9 mouse cellular contexts compared by ENCODE assay signal in genomic region chr17:32023088-32023487, GRCm38 (mm10). TPM values are rescaled to one million over a fixed set of nuclear protein-coding genes. Genes with fewer than 3 reads are reported as not detected.
DNase-seq lines count a peak whose midpoint lies in the region; ATAC-seq lines count a peak whose summit lies in the region.
"Had no signal": no experiment of that assay in that cellular context is flagged by ENCODE, and none has a peak within 500 bp of the region (broad histone marks: within the 10 kb centered on the region; RNA-seq: fewer than 3 reads in every experiment).

No protein-coding gene starts in this region.

- no peaks in the 10 kb centered on the region for H3K27me3 ChIP-seq in kidney, embryonic 15.5 days
- no peaks in the 10 kb centered on the region for H3K27me3 ChIP-seq in kidney, embryonic 14.5 days (ENCODE audit: control insufficient read depth, insufficient read depth, low read length)
- no peaks in the 10 kb centered on the region; the same call in 1 of the 2 replicates for H3K27me3 ChIP-seq in hindbrain, embryonic 16.5 days (replicated peaks; ENCODE audit: control insufficient read depth, insufficient read depth, low read length)

- no peak overlapping the region for H3K4me3 ChIP-seq in kidney, embryonic 15.5 days (replicated peaks)
- no peak overlapping the region for H3K4me3 ChIP-seq in kidney, embryonic 14.5 days (ENCODE audit: low read length)
- no peak overlapping the region for H3K4me3 ChIP-seq in hindbrain, embryonic 16.5 days (ENCODE audit: low read length)
- H3K4me3 ChIP-seq: heart, adult 2 months had no signal

- no peak for ATAC-seq in kidney, embryonic 15.5 days (replicated peaks; ENCODE audit: low FRiP score)
- ATAC-seq in kidney, embryonic 14.5 days (ENCODE audit: low FRiP score, low TSS enrichment) = no peak
- ATAC-seq in granulocyte monocyte progenitor cell, adult 5-6 weeks (replicated peaks; ENCODE audit: poor library complexity, severe bottlenecking) = no peak
- ATAC-seq in hindbrain, embryonic 16.5 days = no peak

- no peak overlapping the region for H3K9ac ChIP-seq in kidney, embryonic 15.5 days
- H3K9ac ChIP-seq in kidney, embryonic 14.5 days (ENCODE audit: low read depth, low read length) = no peak overlapping the region
- H3K9ac ChIP-seq in hindbrain, embryonic 16.5 days (ENCODE audit: low read depth, low read length) = no peak overlapping the region

- no peak overlapping the region for H3K4me2 ChIP-seq in kidney, embryonic 15.5 days
- H3K4me2 ChIP-seq in kidney, embryonic 14.5 days (replicated peaks; ENCODE audit: low read depth, low read length) = no peak overlapping the region
- no peak overlapping the region for H3K4me2 ChIP-seq in hindbrain, embryonic 16.5 days (ENCODE audit: low read length)

- peaks cover 27% of the 10 kb centered on the region for H3K4me1 ChIP-seq in kidney, embryonic 15.5 days
- H3K4me1 ChIP-seq in kidney, embryonic 14.5 days (ENCODE audit: control insufficient read depth, insufficient read depth, low read length) = peaks cover 5% of the 10 kb centered on the region; the same call in 1 of the 2 replicates
- no peaks in the 10 kb centered on the region for H3K4me1 ChIP-seq in hindbrain, embryonic 16.5 days (ENCODE audit: control insufficient read depth, insufficient read depth, low read depth, low read length)

- H3K27ac ChIP-seq in kidney, embryonic 15.5 days = 0 out of 2 replicates have a peak overlapping the region, but pooled peaks have one; percentile 41
- no peak overlapping the region for H3K27ac ChIP-seq in kidney, embryonic 14.5 days (ENCODE audit: low read depth, low read length)
- no peak overlapping the region for H3K27ac ChIP-seq in hindbrain, embryonic 16.5 days (ENCODE audit: low read depth, low read length)
- H3K27ac ChIP-seq: heart, adult 2 months had no signal

- 64% methylated on average over 8 of the region's 8 CpGs for WGBS in kidney, embryonic 15.5 days
- WGBS in kidney, embryonic 14.5 days = 57% methylated on average over 8 of the region's 8 CpGs
- WGBS in hindbrain, embryonic 16.5 days = 83% methylated on average over 8 of the region's 8 CpGs

- peak; percentile 95 for DNase-seq in brain, adult 2 months (ENCODE audit: low read depth, low spot score)
- DNase-seq in layer of hippocampus, adult 8-10 months (ENCODE audit: low spot score in 2 of 2) = peak; percentile 80 to 88
- peak; percentile 45 for DNase-seq in right cerebral cortex, postnatal 4 days

- H3K36me3 ChIP-seq in kidney, embryonic 15.5 days = no peaks in the 10 kb centered on the region
- H3K36me3 ChIP-seq in kidney, embryonic 14.5 days (ENCODE audit: control insufficient read depth, insufficient read depth, low read length) = no peaks in the 10 kb centered on the region
- H3K36me3 ChIP-seq in hindbrain, embryonic 16.5 days (ENCODE audit: control insufficient read depth, insufficient read depth, low read length) = no peaks in the 10 kb centered on the region

- H3K9me3 ChIP-seq in kidney, embryonic 15.5 days (replicated peaks) = no peaks in the 10 kb centered on the region
- no peaks in the 10 kb centered on the region for H3K9me3 ChIP-seq in kidney, embryonic 14.5 days (ENCODE audit: control insufficient read depth, low read length)
- H3K9me3 ChIP-seq in hindbrain, embryonic 16.5 days (ENCODE audit: control insufficient read depth, low read length) = no peaks in the 10 kb centered on the region

RNA-seq across cellular contexts. Expression of gene Rrp1b, which starts 12.8 kb away (rescaled TPM):
- 71.0 and 73.6 TPM in 2 replicates for polyA plus RNA-seq in kidney, embryonic 15.5 days (2015; fragmentation: Nextera tagmentation; extraction: Ambion mirVana)
- 64.4 and 77.5 TPM in 2 replicates for polyA plus RNA-seq in kidney, embryonic 14.5 days (2014; fragmentation: Nextera tagmentation; extraction: Ambion mirVana)
- total RNA-seq in layer of hippocampus, adult 8-10 months (2022) = 10 to 100 TPM; 18.4 to 23.4 (median 19.3) TPM
- 92.0 and 114 TPM in 2 replicates for total RNA-seq in granulocyte monocyte progenitor cell, adult 5-6 weeks (2014; fragmentation: Nextera tagmentation)
- total RNA-seq in granulocyte monocyte progenitor cell, adult 5-6 weeks (2017) = 46.6 and 47.0 TPM in 2 replicates
- 33.4 and 34.4 TPM in 2 replicates for polyA plus RNA-seq in hindbrain, embryonic 16.5 days (2015; fragmentation: Nextera tagmentation; extraction: Ambion mirVana)

RNA-seq across cellular contexts. Expression of gene Hsf2bp, which starts 13.1 kb away (rescaled TPM):
- polyA plus RNA-seq in kidney, embryonic 15.5 days (2015; fragmentation: Nextera tagmentation; extraction: Ambion mirVana) = 0.70 and 0.73 TPM in 2 replicates
- polyA plus RNA-seq in kidney, embryonic 14.5 days (2014; fragmentation: Nextera tagmentation; extraction: Ambion mirVana) = 0.21 and 0.95 TPM in 2 replicates
- 1 to 10 TPM in 2 of 4 experiments, under 1 TPM in 2; 0.35 to 1.6 (median 1.2) TPM for total RNA-seq in layer of hippocampus, adult 8-10 months (2022)
- not detected in 2 replicates for total RNA-seq in granulocyte monocyte progenitor cell, adult 5-6 weeks (2014; fragmentation: Nextera tagmentation)
- not detected in 2 replicates for total RNA-seq in granulocyte monocyte progenitor cell, adult 5-6 weeks (2017)
- 0.30 and 1.1 TPM in 2 replicates for polyA plus RNA-seq in hindbrain, embryonic 16.5 days (2015; fragmentation: Nextera tagmentation; extraction: Ambion mirVana)
- total RNA-seq: neutrophil, adult 5-6 weeks had no signal

Comparison
In these comparisons a context has a peak if more than half of its experiments do, and no peak if none do; other contexts are left out.
1. DNase-seq: peak in every context shown above with its lines; median percentile 95 in brain, adult 2 months; 84 in layer of hippocampus, adult 8-10 months; 45 in right cerebral cortex, postnatal 4 days.